Mouse (Mus musculus): ENCODE measurements around the gene Il34. TPM values are rescaled to one million over a fixed set of nuclear protein-coding genes. Genes with fewer than 3 reads are reported as not detected.

Il34 gene
- polyA plus RNA-seq, 1 experiment: 8.6 TPM

- Histone ChIP-seq H3K27me3 (ENCODE audit: control insufficient read depth, insufficient read depth, insufficient read length) (no peaks in the 10 kb centered on the region), H3K36me3 (ENCODE audit: control insufficient read depth, insufficient read depth) (no peaks in the 10 kb centered on the region)
- TF ChIP-seq MAX (IDR thresholded peaks at IDR 0.05) (no peak), USF1 (IDR thresholded peaks at IDR 0.05; ENCODE audit: low read depth) (peak; percentile 76)
Measured at GRCm38 (mm10) chr8:110720685-110721598, 84.8 kb downstream of the Il34 start, which contains the start of gene Mtss1l. Gene Mtss1l, plus strand, starts transcription at chr8:110721476.

GRCm38 (mm10) chr8:110719898-110720653 lies 85.6 kb downstream of the Il34 start:
- H3K27me3 ChIP-seq (ENCODE audit: control insufficient read depth, insufficient read depth, insufficient read length): no peaks in the 10 kb centered on the region
- no peak overlapping the region for H3K4me3 ChIP-seq (ENCODE audit: insufficient read depth, poor library complexity, severe bottlenecking)
- peaks cover 7% of the 10 kb centered on the region for H3K79me2 ChIP-seq (ENCODE audit: control insufficient read depth, insufficient read depth)
- peaks cover 1% of the 10 kb centered on the region for H3K79me3 ChIP-seq (ENCODE audit: low read depth)
- no peaks in the 10 kb centered on the region for H3K36me3 ChIP-seq (ENCODE audit: control insufficient read depth, insufficient read depth)
- H3ac ChIP-seq (ENCODE audit: control insufficient read depth, insufficient read length, low read depth): no peak overlapping the region
- no peak for TF ChIP-seq CTCF (IDR thresholded peaks at IDR 0.05; ENCODE audit: control insufficient read depth, insufficient read depth, insufficient read length)
- TF ChIP-seq USF1 (IDR thresholded peaks at IDR 0.05; ENCODE audit: low read depth): no peak
- TF ChIP-seq FOSL1 (IDR thresholded peaks at IDR 0.05; ENCODE audit: insufficient read depth, low read length, poor library complexity, severe bottlenecking): no peak

More at GRCm38 (mm10) chr8:110720685-110721598, 84.8 kb downstream of the Il34 start, which contains the start of gene Mtss1l:
- H3K79me3 ChIP-seq (ENCODE audit: low read depth): peaks cover 1% of the 10 kb centered on the region
- peak within 1 kb of the TSS; percentile 75 for H3ac ChIP-seq (ENCODE audit: control insufficient read depth, insufficient read length, low read depth)
- H3K79me2 ChIP-seq (ENCODE audit: control insufficient read depth, insufficient read depth): peaks cover 7% of the 10 kb centered on the region
- peak within 1 kb of the TSS; percentile 45 for H3K4me3 ChIP-seq (ENCODE audit: insufficient read depth, poor library complexity, severe bottlenecking)

- H3K4me3 ChIP-seq (ENCODE audit: insufficient read depth, poor library complexity, severe bottlenecking): no peak overlapping the region
- no peaks in the 10 kb centered on the region for H3K36me3 ChIP-seq (ENCODE audit: control insufficient read depth, insufficient read depth)
- H3K79me2 ChIP-seq (ENCODE audit: control insufficient read depth, insufficient read depth): peaks cover 7% of the 10 kb centered on the region
- no peak for TF ChIP-seq MYOG (IDR thresholded peaks at IDR 0.05; ENCODE audit: control insufficient read depth, extremely low read depth, insufficient read length)
- no peak for TF ChIP-seq USF1 (IDR thresholded peaks at IDR 0.05; ENCODE audit: low read depth)
- no peak for TF ChIP-seq CEBPB (IDR thresholded peaks at IDR 0.05; ENCODE audit: low read depth)
- no peak for TF ChIP-seq CTCF (IDR thresholded peaks at IDR 0.05; ENCODE audit: control insufficient read depth, insufficient read depth, insufficient read length)
- TF ChIP-seq FOSL1 (IDR thresholded peaks at IDR 0.05; ENCODE audit: insufficient read depth, low read length, poor library complexity, severe bottlenecking): no peak
- no peak for TF ChIP-seq MYOD1 (IDR thresholded peaks at IDR 0.05; ENCODE audit: control insufficient read depth, insufficient read length, low read depth)
- no peak for TF ChIP-seq MAX (IDR thresholded peaks at IDR 0.05)
- H3ac ChIP-seq (ENCODE audit: control insufficient read depth, insufficient read length, low read depth): no peak overlapping the region
- H3K27me3 ChIP-seq (ENCODE audit: control insufficient read depth, insufficient read depth, insufficient read length): no peaks in the 10 kb centered on the region
- H3K79me3 ChIP-seq (ENCODE audit: low read depth): peaks cover 1% of the 10 kb centered on the region
Measured at GRCm38 (mm10) chr8:110718969-110719670, 86.6 kb downstream of the Il34 start.

- Histone ChIP-seq H3K79me2 (ENCODE audit: control insufficient read depth, insufficient read depth) (peaks cover 7% of the 10 kb centered on the region), H3K27me3 (ENCODE audit: control insufficient read depth, insufficient read depth, insufficient read length) (no peaks in the 10 kb centered on the region), H3K79me3 (ENCODE audit: low read depth) (peaks cover 1% of the 10 kb centered on the region), H3K4me3 (ENCODE audit: insufficient read depth, poor library complexity, severe bottlenecking) (no peak overlapping the region), H3K36me3 (ENCODE audit: control insufficient read depth, insufficient read depth) (no peaks in the 10 kb centered on the region), H3ac (ENCODE audit: control insufficient read depth, insufficient read length, low read depth) (no peak overlapping the region)
- no peak for TF ChIP-seq CEBPB (IDR thresholded peaks at IDR 0.05; ENCODE audit: low read depth)
- TF ChIP-seq USF1 (IDR thresholded peaks at IDR 0.05; ENCODE audit: low read depth): no peak
- TF ChIP-seq FOSL1 (IDR thresholded peaks at IDR 0.05; ENCODE audit: insufficient read depth, low read length, poor library complexity, severe bottlenecking): no peak
- TF ChIP-seq MAX (IDR thresholded peaks at IDR 0.05): no peak
- TF ChIP-seq CTCF (IDR thresholded peaks at IDR 0.05; ENCODE audit: control insufficient read depth, insufficient read depth, insufficient read length): no peak
- no peak for TF ChIP-seq MYOG (IDR thresholded peaks at IDR 0.05; ENCODE audit: control insufficient read depth, extremely low read depth, insufficient read length)
- TF ChIP-seq MYOD1 (IDR thresholded peaks at IDR 0.05; ENCODE audit: control insufficient read depth, insufficient read length, low read depth): no peak
Measured at GRCm38 (mm10) chr8:110718209-110718968, 87.3 kb downstream of the Il34 start.

- TF ChIP-seq MYOD1 (IDR thresholded peaks at IDR 0.05; ENCODE audit: control insufficient read depth, insufficient read length, low read depth): peak; percentile 58
- TF ChIP-seq CTCF (IDR thresholded peaks at IDR 0.05; ENCODE audit: control insufficient read depth, insufficient read depth, insufficient read length): no peak
- H3K79me2 ChIP-seq (ENCODE audit: control insufficient read depth, insufficient read depth): no peaks in the 10 kb centered on the region
- no peak overlapping the region for H3K4me3 ChIP-seq (ENCODE audit: insufficient read depth, poor library complexity, severe bottlenecking)
- H3K79me3 ChIP-seq (ENCODE audit: low read depth): peaks cover 1% of the 10 kb centered on the region
- no peaks in the 10 kb centered on the region for H3K27me3 ChIP-seq (ENCODE audit: control insufficient read depth, insufficient read depth, insufficient read length)
- no peaks in the 10 kb centered on the region for H3K36me3 ChIP-seq (ENCODE audit: control insufficient read depth, insufficient read depth)
- H3ac ChIP-seq (ENCODE audit: control insufficient read depth, insufficient read length, low read depth): no peak overlapping the region
Measured at GRCm38 (mm10) chr8:110717131-110717530, 88.6 kb downstream of the Il34 start.
